Mouse (Mus musculus) layer of hippocampus, adult 9-10 months (tissue): Measurements from ENCODE around the gene Acer2.

Experiments used
- DNase-seq: peaks from one replicate; pipeline ENCODE4 v3.0.0; 2022; ENCODE audit warnings: low spot score

Gene Acer2

DNA sequence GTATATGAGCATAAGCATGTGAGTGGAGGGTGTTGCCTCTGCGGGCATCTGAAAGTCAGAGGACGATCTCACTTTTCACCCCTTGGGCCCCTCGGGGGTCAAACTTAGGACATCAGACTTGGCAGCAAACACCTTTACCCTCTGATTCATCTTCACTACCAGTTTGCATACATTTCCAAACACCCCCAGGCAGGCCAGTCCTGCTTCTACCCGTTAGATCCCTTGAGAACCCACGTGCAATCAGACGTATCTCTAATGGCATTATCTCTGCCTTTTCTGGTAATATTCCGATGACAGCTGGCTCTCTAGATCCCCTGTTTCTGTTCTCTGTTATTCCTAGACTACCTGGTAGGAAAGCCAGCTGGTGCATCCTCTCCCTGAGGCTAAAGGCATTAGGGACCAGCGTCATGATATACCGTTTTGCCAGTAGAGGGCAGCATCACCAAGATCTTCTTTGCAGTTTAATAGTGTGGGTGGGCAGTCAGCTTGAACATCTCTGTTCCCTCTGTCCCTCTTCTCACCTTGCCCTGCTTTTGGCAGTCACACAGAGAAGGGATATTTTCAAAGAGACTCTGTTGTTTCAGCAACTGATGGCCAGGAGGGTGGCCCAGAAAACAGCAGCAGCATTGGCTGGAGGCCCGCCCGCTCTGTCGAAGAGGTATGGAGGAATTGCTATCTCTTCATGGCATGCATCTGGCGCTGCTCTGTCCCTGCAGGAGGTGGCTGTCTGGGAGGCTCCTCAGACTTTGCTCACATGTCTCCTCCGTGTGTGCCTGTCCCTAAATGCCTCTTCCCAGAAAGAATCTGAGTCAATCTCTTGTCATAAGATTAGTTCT lies 83.6 kb downstream of the Acer2 start:
- DNase-seq, result peak; percentile 71

- no peak for DNase-seq
These were observed 103.1 kb downstream of the Acer2 start for GRCm38 (mm10) chr4:86977272-86977671.
